Mouse (Mus musculus) embryonic facial prominence, embryonic 12.5 days (tissue): Measurements from ENCODE around the gene Smox. TPM values are rescaled to one million over a fixed set of nuclear protein-coding genes. Genes with fewer than 3 reads are reported as not detected.
"Not testable (repeated sequence)": the region's sequence is repeated elsewhere in the genome, so short reads cannot be mapped to it uniquely, and the experiment has no call there.

ENCODE experiments used
- ATAC-seq: fragments of 200-750 bp; cut with Nextera tagmentation; 2 replicates; pipeline ENCODE4 v1.8.0; 2017; ENCODE audit not compliant: insufficient number of reproducible peaks, insufficient read depth, low FRiP score, low TSS enrichment
- H3K27ac ChIP-seq: fragments of 300-500 bp; sonication (generic); 2 replicates; pipeline ENCODE4 v1.5.1; 2016; ENCODE audit warnings: mild to moderate bottlenecking
- H3K27me3 ChIP-seq: fragments of 300-500 bp; sonication (generic); 2 replicates; pipeline ENCODE4 v1.6.1; 2016; ENCODE audit warnings: mild to moderate bottlenecking, moderate library complexity
- H3K36me3 ChIP-seq: fragments of 300-500 bp; sonication (generic); 2 replicates; pipeline ENCODE4 v1.6.1; 2016; ENCODE audit warnings: mild to moderate bottlenecking
- H3K4me1 ChIP-seq: fragments of 300-500 bp; sonication (generic); 2 replicates; pipeline ENCODE4 v1.6.1; 2016
- H3K4me2 ChIP-seq: fragments of 300-500 bp; sonication (generic); replicated peaks from 2 replicates; pipeline ENCODE4 v1.6.1; 2016; ENCODE audit warnings: mild to moderate bottlenecking, moderate library complexity
- H3K4me3 ChIP-seq: fragments of 300-500 bp; sonication (generic); 2 replicates; pipeline ENCODE4 v1.5.1; 2016; ENCODE audit warnings: mild to moderate bottlenecking
- H3K9ac ChIP-seq: fragments of 300-500 bp; sonication (generic); 2 replicates; pipeline ENCODE4 v1.6.1; 2016; ENCODE audit warnings: mild to moderate bottlenecking, moderate library complexity
- H3K9me3 ChIP-seq: fragments of 300-500 bp; sonication (generic); 2 replicates; pipeline ENCODE4 v1.6.1; 2016; ENCODE audit warnings: mild to moderate bottlenecking, moderate library complexity
- WGBS: fragments of 180-500 bp; shearing (Covaris S2); methylation state at CpG from one replicate; pipeline ENCODE4 v1.1.7; 2016; 5-methylcytosine and 5-hydroxymethylcytosine counted together
- polyA plus RNA-seq: library from polyadenylated mRNA; unstranded; fragments of >200 nt; fragmentation: Nextera tagmentation; extraction: Ambion mirVana; gene quantifications from 2 replicates; pipeline ENCODE4 v1.2.1, GENCODE M21; 2016

Smox gene
- polyA plus RNA-seq, 1 experiment from 2014 or later, result 64.8 TPM

DNA sequence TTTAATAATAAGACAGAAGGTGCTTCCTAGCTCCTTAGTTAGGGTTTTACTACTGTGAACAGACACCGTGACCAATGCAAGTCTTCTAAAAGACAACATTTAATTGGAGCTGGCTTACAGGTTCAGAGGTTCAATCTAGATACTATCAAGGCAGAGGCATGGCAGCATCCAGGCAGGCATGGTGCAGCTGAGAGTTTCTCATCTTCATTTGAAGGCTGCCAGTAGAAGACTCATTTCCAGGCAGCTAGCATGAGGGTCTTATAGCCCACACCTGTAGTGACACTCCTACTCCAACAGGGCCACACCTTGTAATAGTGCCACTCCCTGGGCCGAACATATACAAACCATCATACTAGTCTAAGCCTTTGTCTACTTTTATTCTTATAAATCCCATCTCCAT lies 27.1 kb upstream of the Smox start:
- Histone ChIP-seq H3K4me3 (no peak overlapping the region), H3K9ac (no peak overlapping the region), H3K27me3 (no peaks in the 10 kb centered on the region), H3K4me2 (no peak overlapping the region), H3K36me3 (no peaks in the 10 kb centered on the region), H3K9me3 (no peaks in the 10 kb centered on the region), H3K27ac (no peak overlapping the region), H3K4me1 (no peaks in the 10 kb centered on the region)
- ATAC-seq, result no peak
- 88% methylated on average over 2 of the region's 2 CpGs for WGBS

DNA sequence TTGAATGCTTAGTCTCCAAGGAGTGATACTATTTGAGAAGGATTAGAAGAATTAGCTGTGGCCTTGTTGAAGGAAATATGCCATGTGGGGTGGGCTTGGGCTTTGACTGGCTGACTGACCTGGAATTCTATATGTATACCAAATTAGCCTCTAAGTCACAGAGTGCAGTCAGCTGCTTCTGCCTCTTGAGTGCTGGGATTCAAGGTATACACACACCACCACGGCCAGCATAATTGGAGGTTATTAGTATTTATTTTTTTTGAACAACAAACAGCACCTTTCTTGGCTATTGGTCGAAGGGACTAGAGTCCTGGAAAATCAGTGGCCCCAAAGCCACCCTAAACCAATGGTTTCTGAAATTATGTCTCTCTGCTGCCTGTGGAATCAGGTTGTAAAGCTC lies 24.6 kb upstream of the Smox start:
- Histone ChIP-seq H3K27ac (no peak overlapping the region), H3K36me3 (no peaks in the 10 kb centered on the region), H3K9ac (no peak overlapping the region), H3K4me1 (no peaks in the 10 kb centered on the region), H3K4me2 (no peak overlapping the region), H3K27me3 (no peaks in the 10 kb centered on the region), H3K9me3 (no peaks in the 10 kb centered on the region), H3K4me3 (no peak overlapping the region)
- ATAC-seq, result no peak
- WGBS, result 67% methylated on average over 2 of the region's 2 CpGs

DNA sequence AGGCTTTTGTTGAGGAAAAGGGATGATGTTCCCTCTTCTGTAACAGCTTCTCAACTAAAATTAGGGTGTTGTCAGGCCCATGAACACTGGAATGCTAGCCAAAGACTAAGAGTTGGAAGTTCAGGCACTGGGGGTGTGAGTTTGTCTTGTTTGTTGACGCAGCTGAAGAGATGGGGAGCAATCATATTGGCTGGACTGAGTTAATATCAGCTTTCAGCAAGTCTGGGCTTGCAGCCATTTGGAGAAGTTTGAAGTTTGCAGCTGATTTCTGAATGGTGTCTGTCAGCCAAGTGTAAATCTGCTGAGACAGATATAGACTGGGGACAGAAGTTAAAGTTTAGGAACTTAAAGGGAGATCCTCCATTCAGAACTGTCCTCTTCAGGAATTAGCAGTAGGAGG lies 21.4 kb upstream of the Smox start:
- no peak overlapping the region for H3K27ac ChIP-seq
- H3K27me3 ChIP-seq, result no peaks in the 10 kb centered on the region
- H3K4me1 ChIP-seq, result no peaks in the 10 kb centered on the region
- WGBS, result 34% methylated on average over 1 of the region's 1 CpGs
- no peaks in the 10 kb centered on the region for H3K9me3 ChIP-seq
- no peak for ATAC-seq
- no peak overlapping the region for H3K9ac ChIP-seq
- no peak overlapping the region for H3K4me3 ChIP-seq
- no peaks in the 10 kb centered on the region for H3K36me3 ChIP-seq
- H3K4me2 ChIP-seq, result no peak overlapping the region

DNA sequence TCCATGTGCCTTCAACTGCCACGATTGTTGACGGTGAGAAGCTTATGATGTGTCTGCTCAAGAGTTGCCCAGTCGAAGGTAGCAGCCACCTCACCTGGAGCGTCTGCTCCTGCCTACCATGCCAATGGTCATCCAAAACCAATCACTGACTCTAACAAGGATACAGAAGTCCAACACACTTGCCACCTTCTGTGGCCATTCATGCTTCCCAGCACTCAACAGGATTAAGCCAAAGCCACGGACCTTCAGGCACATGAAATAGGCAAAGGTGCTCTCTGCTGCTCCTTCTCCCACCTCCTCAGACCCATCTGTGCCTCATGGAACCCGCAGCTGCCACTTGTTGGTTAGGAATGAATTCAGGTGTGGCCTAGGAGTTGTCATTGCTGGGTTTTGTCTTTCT lies 17.5 kb upstream of the Smox start:
- Histone ChIP-seq H3K9me3 (no peaks in the 10 kb centered on the region), H3K27me3 (no peaks in the 10 kb centered on the region), H3K36me3 (no peaks in the 10 kb centered on the region), H3K27ac (no peak overlapping the region), H3K4me3 (no peak overlapping the region), H3K9ac (no peak overlapping the region), H3K4me2 (no peak overlapping the region), H3K4me1 (no peaks in the 10 kb centered on the region)
- 82% methylated on average over 6 of the region's 6 CpGs for WGBS
- no peak for ATAC-seq

DNA sequence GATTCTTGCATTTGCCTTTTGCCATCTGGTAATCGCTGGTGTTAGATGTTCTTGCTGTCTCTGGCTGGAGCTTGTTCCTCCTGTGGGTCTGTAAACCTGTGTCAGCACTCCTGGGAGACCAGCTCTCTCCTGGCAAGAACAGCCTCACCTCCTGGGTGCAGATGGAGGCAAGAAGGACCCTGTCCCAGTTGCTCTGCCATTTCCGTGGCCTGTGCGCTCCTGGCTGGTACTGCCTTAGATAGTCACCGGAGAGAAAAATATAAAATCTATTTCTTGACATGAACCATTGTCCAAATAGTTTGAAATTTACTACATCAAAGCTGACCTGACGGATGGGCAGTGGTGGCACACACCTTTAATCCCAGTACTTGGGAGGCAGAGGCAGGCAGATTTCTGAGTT lies 14.2 kb upstream of the Smox start:
- 93% methylated on average over 5 of the region's 5 CpGs for WGBS
- H3K4me2 ChIP-seq, H3K9me3 ChIP-seq, H3K9ac ChIP-seq, H3K36me3 ChIP-seq, H3K4me3 ChIP-seq, H3K27ac ChIP-seq, ATAC-seq, H3K27me3 ChIP-seq, H3K4me1 ChIP-seq: not testable (repeated sequence)

DNA sequence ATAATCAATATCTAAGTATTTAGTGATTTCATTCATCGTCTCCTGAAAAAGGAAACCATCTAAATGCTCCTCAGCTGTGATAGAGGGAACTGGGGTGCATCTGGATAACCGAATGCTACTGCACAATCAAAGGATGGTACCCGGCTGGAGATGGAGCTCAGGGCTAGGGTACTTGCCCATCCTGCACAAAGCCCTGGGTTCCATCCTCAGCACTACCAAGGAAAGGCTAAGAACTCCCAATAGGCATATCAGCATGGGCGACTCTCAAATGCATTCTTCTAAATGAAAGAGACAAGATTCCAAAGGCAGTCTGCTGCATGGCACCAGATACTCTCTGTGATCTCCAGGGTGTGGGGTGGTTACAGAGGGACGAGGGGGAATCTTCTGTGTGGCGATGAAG lies 13.4 kb upstream of the Smox start:
- WGBS, result 88% methylated on average over 6 of the region's 6 CpGs
- H3K9ac ChIP-seq, result no peak overlapping the region
- ATAC-seq, result no peak

DNA sequence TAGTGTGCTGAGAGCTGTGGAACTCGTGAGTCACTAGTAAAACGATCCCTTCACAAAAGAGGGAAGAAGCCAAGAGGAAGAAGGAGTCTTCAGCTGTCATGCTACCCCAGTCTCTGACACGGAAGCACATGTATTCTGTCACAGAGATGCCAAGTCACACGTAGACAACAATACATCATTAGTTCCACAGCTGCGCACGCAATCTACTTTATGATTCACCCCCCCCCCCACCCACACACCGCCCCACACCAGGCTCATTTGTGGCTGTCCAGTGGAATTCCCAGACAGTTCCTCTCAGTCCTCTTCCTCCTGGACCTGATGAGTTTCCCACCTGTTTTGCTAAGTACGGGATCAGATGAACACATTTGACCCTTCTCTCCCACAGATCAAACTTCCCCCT lies 12.9 kb upstream of the Smox start:
- no peaks in the 10 kb centered on the region for H3K4me1 ChIP-seq
- no peak for ATAC-seq
- no peak overlapping the region for H3K4me3 ChIP-seq
- no peaks in the 10 kb centered on the region for H3K9me3 ChIP-seq
- H3K27me3 ChIP-seq, result no peaks in the 10 kb centered on the region
- H3K36me3 ChIP-seq, result no peaks in the 10 kb centered on the region
- H3K9ac ChIP-seq, result no peak overlapping the region
- H3K27ac ChIP-seq, result no peak overlapping the region
- no peak overlapping the region for H3K4me2 ChIP-seq
- WGBS, result 82% methylated on average over 8 of the region's 8 CpGs

More for the DNA sequence above, 13.4 kb upstream of the Smox start:
- Histone ChIP-seq H3K36me3 (no peaks in the 10 kb centered on the region), H3K27ac (no peak overlapping the region), H3K4me3 (no peak overlapping the region), H3K4me1 (no peaks in the 10 kb centered on the region), H3K27me3 (no peaks in the 10 kb centered on the region), H3K9me3 (no peaks in the 10 kb centered on the region), H3K4me2 (no peak overlapping the region)

DNA sequence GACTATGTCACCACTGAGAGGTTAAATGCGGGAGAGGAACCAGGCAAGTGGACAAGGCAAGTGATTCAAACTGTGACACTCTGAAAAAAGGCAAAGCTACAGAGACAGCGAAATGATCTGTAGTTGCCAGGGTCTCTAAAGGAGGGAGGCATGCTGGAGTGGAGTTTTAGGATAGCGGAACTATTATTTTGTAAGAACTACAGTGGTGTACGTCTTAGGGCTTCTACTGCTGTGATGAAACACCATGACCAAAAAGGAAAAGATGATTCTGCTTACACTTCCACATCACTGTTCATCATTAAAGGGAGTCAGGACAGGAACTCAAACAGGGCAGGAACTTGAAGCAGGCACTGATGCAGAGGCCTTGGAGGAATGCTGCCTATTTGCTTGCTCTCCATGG lies 12.4 kb upstream of the Smox start:
- WGBS, result 89% methylated on average over 4 of the region's 4 CpGs
- Histone ChIP-seq H3K4me2 (no peak overlapping the region), H3K27me3 (no peaks in the 10 kb centered on the region)

DNA sequence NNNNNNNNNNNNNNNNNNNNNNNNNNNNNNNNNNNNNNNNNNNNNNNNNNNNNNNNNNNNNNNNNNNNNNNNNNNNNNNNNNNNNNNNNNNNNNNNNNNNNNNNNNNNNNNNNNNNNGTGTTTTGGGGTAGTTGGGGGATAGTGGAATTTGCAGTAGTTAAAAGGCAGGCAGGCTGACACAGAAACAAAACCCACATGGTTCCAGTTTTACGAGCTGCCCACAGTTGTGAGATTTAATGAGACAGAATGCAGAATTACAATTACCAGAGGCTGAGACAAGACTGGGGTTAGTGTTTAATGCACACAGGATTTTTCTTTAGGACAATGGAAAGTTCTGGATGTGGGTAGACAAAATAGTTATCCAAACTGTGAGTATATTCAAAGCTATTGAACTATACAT lies 9.6 kb upstream of the Smox start:
- ATAC-seq, result no peak
- Histone ChIP-seq H3K9ac (no peak overlapping the region), H3K36me3 (no peaks in the 10 kb centered on the region), H3K9me3 (no peaks in the 10 kb centered on the region), H3K4me2 (no peak overlapping the region), H3K4me3 (no peak overlapping the region), H3K27ac (no peak overlapping the region), H3K4me1 (0 out of 2 replicates have a peak, but pooled peaks cover 4% of the 10 kb centered on the region), H3K27me3 (no peaks in the 10 kb centered on the region)
- WGBS, result 20% methylated on average over 1 of the region's 1 CpGs

More for the DNA sequence above, 12.4 kb upstream of the Smox start:
- no peak overlapping the region for H3K9ac ChIP-seq
- H3K9me3 ChIP-seq, result no peaks in the 10 kb centered on the region
- no peak overlapping the region for H3K4me3 ChIP-seq
- H3K27ac ChIP-seq, result no peak overlapping the region
- H3K36me3 ChIP-seq, result no peaks in the 10 kb centered on the region
- no peak for ATAC-seq
- H3K4me1 ChIP-seq, result 0 out of 2 replicates have a peak, but pooled peaks cover 4% of the 10 kb centered on the region

DNA sequence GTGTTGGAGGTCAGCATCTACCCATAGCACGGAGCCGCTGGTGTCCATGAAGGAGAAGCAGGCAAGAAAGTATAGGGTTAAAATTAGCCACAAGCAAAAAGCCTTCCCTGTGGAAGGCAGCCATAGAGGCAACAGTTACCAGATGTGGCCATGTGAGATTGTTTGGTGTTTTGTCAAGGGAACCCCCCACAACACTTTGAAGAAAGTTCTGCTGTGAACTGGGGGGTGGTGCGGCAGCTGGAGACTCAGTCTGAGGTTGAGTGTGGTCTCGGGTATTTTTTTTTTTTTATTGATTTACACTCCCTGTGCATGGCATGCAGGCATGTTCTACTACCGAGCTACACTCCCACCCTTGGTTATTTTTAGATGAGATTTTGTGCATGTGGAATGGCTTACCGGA lies 8.8 kb upstream of the Smox start:
- Histone ChIP-seq H3K27ac (0 out of 2 replicates have a peak overlapping the region, but pooled peaks have one; percentile 4), H3K36me3 (no peaks in the 10 kb centered on the region), H3K4me2 (no peak overlapping the region), H3K4me3 (no peak overlapping the region), H3K9me3 (no peaks in the 10 kb centered on the region), H3K4me1 (0 out of 2 replicates have a peak, but pooled peaks cover 4% of the 10 kb centered on the region), H3K9ac (no peak overlapping the region), H3K27me3 (no peaks in the 10 kb centered on the region)
- WGBS, result 51% methylated on average over 6 of the region's 6 CpGs
- no peak for ATAC-seq

DNA sequence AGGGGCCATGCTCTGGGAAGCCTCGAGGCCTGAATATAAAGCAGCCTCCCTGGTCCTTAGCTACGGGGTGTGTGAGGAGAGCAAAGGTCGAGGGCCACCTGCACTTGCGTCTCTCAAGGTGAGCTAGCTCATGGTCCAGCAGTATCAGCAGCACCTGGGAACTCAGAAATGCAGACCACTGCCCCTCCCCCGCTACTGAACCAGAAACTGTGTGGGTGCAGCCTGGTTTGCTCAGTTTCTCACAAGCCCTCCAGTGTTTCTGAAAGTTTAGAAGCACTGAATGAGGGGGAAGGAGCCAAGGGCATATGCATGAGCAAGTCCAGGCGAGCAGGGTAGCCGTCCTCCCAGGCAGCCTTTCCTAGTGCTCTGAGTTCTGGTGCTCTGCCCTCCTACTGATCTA lies 7.7 kb upstream of the Smox start:
- Histone ChIP-seq H3K27ac (no peak overlapping the region), H3K4me1 (0 out of 2 replicates have a peak, but pooled peaks cover 4% of the 10 kb centered on the region)
- ATAC-seq, result no peak

DNA sequence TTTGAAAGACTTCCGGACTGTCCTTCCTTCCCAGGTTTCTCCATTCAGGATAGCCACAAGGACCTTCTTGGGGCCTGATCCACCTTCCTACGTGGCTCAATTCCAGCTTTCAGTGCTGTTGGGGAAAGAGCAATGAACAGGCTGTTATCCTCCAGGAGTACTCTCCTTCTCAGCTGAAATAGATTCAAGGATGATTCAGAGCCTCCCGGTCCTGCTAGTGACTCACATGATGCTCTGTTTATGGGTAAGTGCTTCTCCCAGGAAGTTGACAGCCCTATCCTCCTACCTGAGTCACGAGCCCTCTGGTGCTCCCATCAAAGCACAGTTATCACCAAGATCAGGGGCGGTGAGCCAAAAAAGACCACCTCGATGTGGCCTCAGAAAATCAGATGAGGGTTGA lies 7.1 kb upstream of the Smox start:
- 80% methylated on average over 6 of the region's 6 CpGs for WGBS
- Histone ChIP-seq H3K4me1 (0 out of 2 replicates have a peak, but pooled peaks cover 4% of the 10 kb centered on the region), H3K9ac (no peak overlapping the region), H3K9me3 (no peaks in the 10 kb centered on the region), H3K27ac (no peak overlapping the region), H3K36me3 (no peaks in the 10 kb centered on the region), H3K4me2 (no peak overlapping the region), H3K4me3 (no peak overlapping the region), H3K27me3 (no peaks in the 10 kb centered on the region)
- no peak for ATAC-seq

More for the DNA sequence above, 7.7 kb upstream of the Smox start:
- H3K9ac ChIP-seq, result no peak overlapping the region
- H3K9me3 ChIP-seq, result no peaks in the 10 kb centered on the region
- no peak overlapping the region for H3K4me3 ChIP-seq
- no peaks in the 10 kb centered on the region for H3K27me3 ChIP-seq
- no peak overlapping the region for H3K4me2 ChIP-seq
- H3K36me3 ChIP-seq, result no peaks in the 10 kb centered on the region
- WGBS, result 65% methylated on average over 7 of the region's 7 CpGs

DNA sequence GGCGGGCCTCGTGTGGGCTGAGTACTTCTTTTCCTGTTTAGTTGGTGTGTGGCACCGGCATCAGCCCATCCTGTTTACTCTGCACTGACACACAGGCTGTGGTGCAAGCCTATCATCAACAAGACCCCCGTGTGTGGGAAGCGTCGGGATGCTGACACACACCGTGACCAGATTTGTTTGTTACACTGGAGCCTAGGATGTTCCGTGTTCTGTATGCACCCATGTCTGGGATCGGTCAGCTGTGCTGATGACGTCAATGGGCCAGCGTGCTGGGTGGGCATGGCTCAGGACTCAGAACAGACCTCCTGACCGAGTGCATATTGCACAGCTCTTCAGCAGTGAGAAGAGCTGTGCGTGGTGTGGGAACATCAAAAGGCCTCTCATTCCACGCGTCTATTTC lies 6.2 kb upstream of the Smox start:
- 89% methylated on average over 15 of the region's 15 CpGs for WGBS
- no peak overlapping the region for H3K27ac ChIP-seq

More for the DNA sequence above, 6.2 kb upstream of the Smox start:
- no peaks in the 10 kb centered on the region for H3K36me3 ChIP-seq
- H3K4me1 ChIP-seq, result 0 out of 2 replicates have a peak, but pooled peaks cover 4% of the 10 kb centered on the region
- no peak for ATAC-seq
- no peaks in the 10 kb centered on the region for H3K9me3 ChIP-seq
- no peaks in the 10 kb centered on the region for H3K27me3 ChIP-seq
- H3K4me3 ChIP-seq, result no peak overlapping the region
- H3K4me2 ChIP-seq, result no peak overlapping the region
- H3K9ac ChIP-seq, result no peak overlapping the region
